Mouse (Mus musculus) testis, adult 2 months (tissue): ENCODE results near the gene Aes.

Experiments
- CTCF ChIP-seq: fragments of 200-500 bp; IDR thresholded peaks from 2 replicates; pipeline ENCODE4 v1.5.1; 2012; ENCODE audit warnings: low read depth, mild to moderate bottlenecking, inconsistent platforms, low read length, moderate library complexity; ENCODE audit not compliant: control insufficient read depth, insufficient read depth, insufficient replicate concordance
- POLR2A ChIP-seq: fragments of 200-500 bp; IDR thresholded peaks from 2 replicates; pipeline ENCODE4 v1.6.1; 2012; ENCODE audit warnings: low read depth, mild to moderate bottlenecking, inconsistent platforms, low read length, moderate library complexity; ENCODE audit not compliant: control insufficient read depth

DNA sequence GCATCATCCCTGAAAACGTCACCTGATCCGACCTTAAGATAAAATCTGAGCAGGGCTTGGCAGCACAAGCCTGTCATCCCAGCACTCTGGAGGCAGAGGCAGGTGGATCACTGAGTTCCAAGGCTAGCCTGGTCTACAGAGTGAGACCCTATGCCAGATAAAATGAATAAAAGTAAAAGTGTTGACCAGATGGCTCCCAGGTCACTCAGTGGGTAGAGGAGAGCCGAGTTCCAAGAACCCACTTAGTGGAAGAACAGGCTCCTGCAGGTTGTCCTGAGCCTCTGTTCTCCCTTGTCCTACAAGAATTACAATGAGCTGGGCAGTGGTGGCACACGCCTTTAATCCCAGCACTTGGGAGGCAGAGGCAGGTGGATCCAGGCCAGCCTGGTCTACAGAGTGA, 33.9 kb downstream of the Aes start:
- TF ChIP-seq CTCF, result no peak
- TF ChIP-seq POLR2A, result no peak
